Mouse (Mus musculus): ENCODE measurements around the gene Obscn. TPM values are rescaled to one million over a fixed set of nuclear protein-coding genes. Genes with fewer than 3 reads are reported as not detected.

Obscn gene
- total and polyA plus RNA-seq, 3 experiments = 0.08 to 0.54 TPM; not detected in 1

DNA sequence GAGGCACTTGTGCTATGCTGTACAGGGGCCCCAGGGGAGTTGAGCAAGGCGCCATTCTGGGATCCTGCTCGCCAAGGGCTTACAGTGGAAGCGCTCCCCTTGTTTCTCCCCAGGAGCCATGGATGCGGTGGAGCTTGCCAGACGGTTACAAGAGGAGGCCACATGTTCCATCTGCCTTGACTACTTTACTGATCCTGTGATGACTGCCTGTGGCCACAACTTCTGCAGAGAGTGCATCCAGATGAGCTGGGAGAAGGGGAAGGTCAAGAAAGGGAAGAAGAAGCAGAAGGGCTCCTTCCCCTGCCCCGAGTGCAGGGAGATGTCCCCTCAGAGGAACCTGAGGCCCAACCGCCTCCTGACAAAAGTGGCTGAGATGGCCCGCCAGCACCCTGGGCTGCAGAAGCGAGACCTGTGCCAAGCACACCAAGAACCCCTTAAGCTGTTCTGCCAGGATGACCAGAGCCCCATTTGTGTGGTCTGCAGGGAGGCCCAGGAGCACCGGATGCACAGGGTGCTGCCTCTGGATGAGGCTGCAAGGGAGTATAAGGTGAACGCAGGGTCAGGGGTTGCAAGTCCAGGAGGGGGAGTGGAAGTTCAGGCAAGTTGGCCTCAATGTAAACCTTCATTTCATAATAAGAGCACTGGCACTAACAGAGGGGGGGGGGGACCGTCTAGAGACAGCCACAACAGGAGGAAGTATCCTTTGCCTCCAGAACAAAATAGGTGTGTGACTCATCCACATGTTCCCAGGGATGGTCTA is 171.0 kb downstream of the Obscn start:
- H3K36me3 ChIP-seq (ENCODE audit: control insufficient read depth in 1 of 2, insufficient read depth in 2 of 2, low read length in 2 of 2) = no peaks in the 10 kb centered on the region; a peak in 1 of 4 replicates
- no peaks in the 10 kb centered on the region for H3K27me3 ChIP-seq (ENCODE audit: control insufficient read depth in 1 of 2, insufficient read depth in 2 of 2, low read length in 2 of 2)
- H3K79me2 ChIP-seq (ENCODE audit: control insufficient read depth, insufficient read depth, low read length, poor library complexity) = no peaks in the 10 kb centered on the region
- H3K9me3 ChIP-seq (replicated peaks; ENCODE audit: insufficient read depth, low read length) = no peaks in the 10 kb centered on the region
- no peak for TF ChIP-seq UBTF (IDR thresholded peaks at IDR 0.05; ENCODE audit: borderline replicate concordance, insufficient read depth, low read depth, low read length)
- no peak for TF ChIP-seq USF2 (IDR thresholded peaks at IDR 0.05; ENCODE audit: borderline replicate concordance in 1 of 2, insufficient read depth in 1 of 2, low read depth in 1 of 2, low read length in 2 of 2)
- no peak for TF ChIP-seq MXI1 (IDR thresholded peaks at IDR 0.05; ENCODE audit: low read depth, low read length)
- no peak for TF ChIP-seq EP300 (IDR thresholded peaks at IDR 0.05; ENCODE audit: low read depth in 1 of 2, low read length in 2 of 2)
- no peak for TF ChIP-seq CHD2 (IDR thresholded peaks at IDR 0.05; ENCODE audit: low read length)
- no peak for TF ChIP-seq JUND (IDR thresholded peaks at IDR 0.05; ENCODE audit: low read depth, low read length)
- no peak for TF ChIP-seq POLR2A (IDR thresholded peaks at IDR 0.05; ENCODE audit: control insufficient read depth in 1 of 2, insufficient read depth in 1 of 2, low read depth in 1 of 2, low read length in 2 of 2, poor library complexity in 1 of 2)
- no peak for TF ChIP-seq TAL1 (IDR thresholded peaks at IDR 0.05; ENCODE audit: low read length)
- no peak for TF ChIP-seq NELFE (IDR thresholded peaks at IDR 0.05; ENCODE audit: low read depth, low read length)
- TF ChIP-seq SMC3 (IDR thresholded peaks at IDR 0.05; ENCODE audit: low read depth, low read length) = no peak
- no peak for TF ChIP-seq ETS1 (IDR thresholded peaks at IDR 0.05; ENCODE audit: low read depth, low read length)
- no peak for TF ChIP-seq MEF2A (IDR thresholded peaks at IDR 0.05; ENCODE audit: extremely low read depth, insufficient replicate concordance, low read depth, low read length, poor library complexity, severe bottlenecking)
- no peak for TF ChIP-seq GABPA (IDR thresholded peaks at IDR 0.05; ENCODE audit: low read depth, low read length)
- no peak for TF ChIP-seq ZC3H11A (IDR thresholded peaks at IDR 0.05; ENCODE audit: low read depth, low read length)
- no peak for TF ChIP-seq POLR2AphosphoS5 (IDR thresholded peaks at IDR 0.05; ENCODE audit: borderline replicate concordance, low read depth, low read length)
- no peak for TF ChIP-seq MAFK (IDR thresholded peaks at IDR 0.05; ENCODE audit: borderline replicate concordance, low read depth, low read length)
- no peak for TF ChIP-seq MYB (IDR thresholded peaks at IDR 0.05; ENCODE audit: low read depth, low read length)
- no peak for TF ChIP-seq POLR2AphosphoS2 (IDR thresholded peaks at IDR 0.05; ENCODE audit: low read length)
- no peak for TF ChIP-seq CHD1 (IDR thresholded peaks at IDR 0.05; ENCODE audit: low read depth, low read length)
- TF ChIP-seq TBP (IDR thresholded peaks at IDR 0.05; ENCODE audit: low read depth, low read length) = no peak
- H3K9ac ChIP-seq (ENCODE audit: control insufficient read depth, low read depth, low read length, poor library complexity, severe bottlenecking) = no peak overlapping the region
- no peak for DNase-seq (ENCODE audit: low read depth, low spot score)
- peaks cover 0 to 12% of the 10 kb centered on the region in 2 experiments; a peak in 1 of 4 replicates for H3K4me1 ChIP-seq (ENCODE audit: control insufficient read depth in 1 of 2, insufficient read depth in 2 of 2, low read length in 2 of 2)
- no peak overlapping the region for H3K27ac ChIP-seq (ENCODE audit: control insufficient read depth, low read depth, low read length)
- H3K4me3 ChIP-seq (ENCODE audit: control insufficient read depth in 1 of 2, insufficient read depth in 1 of 2, low read depth in 2 of 2, low read length in 2 of 2) = no peak overlapping the region

Measured in MEL (cell line).